Mouse (Mus musculus) bone marrow, adult 2 months (tissue): ENCODE results near the gene Apoc2. TPM values are rescaled to one million over a fixed set of nuclear protein-coding genes. Genes with fewer than 3 reads are reported as not detected.

Experiments used
- H3K27ac ChIP-seq: fragments of 200-500 bp; 2 replicates; pipeline ENCODE4 v1.5.1; 2012; ENCODE audit warnings: low read depth, mild to moderate bottlenecking, control low read depth, inconsistent platforms, low read length; ENCODE audit not compliant: control insufficient read depth, poor library complexity, insufficient read depth
- H3K4me1 ChIP-seq: fragments of 200-500 bp; 2 replicates; pipeline ENCODE4 v1.6.1; 2011; ENCODE audit warnings: low read length; ENCODE audit not compliant: control insufficient read depth, insufficient read depth
- H3K4me3 ChIP-seq: fragments of 200-500 bp; replicated peaks from 2 replicates; pipeline ENCODE3; 2011; ENCODE audit warnings: mild to moderate bottlenecking, low read depth, low read length, control low read depth; ENCODE audit not compliant: control insufficient read depth
- CTCF ChIP-seq: fragments of 200-500 bp; IDR thresholded peaks from 2 replicates; pipeline ENCODE4 v1.5.1; 2011; ENCODE audit warnings: low read length, control low read depth; ENCODE audit not compliant: control insufficient read depth, insufficient read depth
- POLR2A ChIP-seq: fragments of 200-500 bp; IDR thresholded peaks from 2 replicates; pipeline ENCODE4 v1.6.1; 2011; ENCODE audit warnings: low read depth, mild to moderate bottlenecking, control low read depth, low read length, borderline replicate concordance; ENCODE audit not compliant: control insufficient read depth
- WGBS: fragments of 180-500 bp; shearing (Covaris S2); methylation state at CpG from one replicate; pipeline ENCODE4 v1.1.7; 2018; 5-methylcytosine and 5-hydroxymethylcytosine counted together
- polyA plus RNA-seq: library from polyadenylated mRNA; stranded (reverse); fragments of >200 nt; gene quantifications from 2 replicates; pipeline ENCODE4 v1.2.4, GENCODE M21; 2011; ENCODE audit warnings: low replicate concordance; ENCODE audit not compliant: missing spikeins, insufficient read depth, insufficient read length

The Apoc2 gene
- polyA plus RNA-seq, 1 experiment = 13.2 TPM

- Histone ChIP-seq H3K4me3 (peak within 1 kb of the TSS; percentile 82), H3K4me1 (no peaks in the 10 kb centered on the region; the same call in none of the 2 replicates), H3K27ac (peak within 1 kb of the TSS; percentile 87)
- WGBS = under 1% methylated on average over 58 of the region's 59 CpGs
- TF ChIP-seq CTCF = 0 out of 2 replicates have a peak, but pooled peaks have one; percentile 18
- TF ChIP-seq POLR2A = peak; percentile 79; the same call in 1 of the 2 replicates
Measured at GRCm38 (mm10) chr7:19715239-19716054, 37.7 kb upstream of the Apoc2 start, which contains the start of gene Tomm40. Gene Tomm40, minus strand, starts transcription at chr7:19715438.

- under 1% methylated on average over 39 of the region's 39 CpGs for WGBS
- peaks cover 1% of the 10 kb centered on the region for H3K4me1 ChIP-seq
- H3K27ac ChIP-seq = peak overlapping the region; percentile 21
- peak overlapping the region; percentile 82 for H3K4me3 ChIP-seq
- TF ChIP-seq POLR2A (no peak), CTCF (no peak)
Measured at GRCm38 (mm10) chr7:19714836-19715235, 37.1 kb upstream of the Apoc2 start.

DNA sequence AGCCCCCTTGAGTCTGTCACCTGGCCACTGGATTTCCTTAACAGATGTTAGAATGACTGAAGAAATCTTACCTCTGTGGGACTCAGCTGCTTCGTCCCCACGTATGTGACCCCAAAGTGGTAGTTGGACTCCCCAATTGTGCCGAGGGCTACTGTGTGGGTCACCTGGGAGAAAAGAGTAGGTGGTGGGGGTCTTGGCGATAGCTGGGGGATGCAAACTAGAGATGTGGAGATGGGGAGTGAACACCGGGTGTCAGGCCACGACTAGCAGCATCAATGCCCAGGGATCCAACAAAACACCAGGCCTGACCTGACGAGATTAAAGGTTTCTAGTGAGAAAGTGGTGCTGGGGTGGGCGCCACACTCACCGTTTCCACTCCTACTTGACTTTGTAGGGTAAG lies 35.9 kb upstream of the Apoc2 start:
- Histone ChIP-seq H3K27ac (no peak overlapping the region), H3K4me3 (no peak overlapping the region), H3K4me1 (peaks cover 6% of the 10 kb centered on the region)
- no peak for TF ChIP-seq CTCF
- TF ChIP-seq POLR2A = no peak
- WGBS = 80% methylated on average over 9 of the region's 9 CpGs

DNA sequence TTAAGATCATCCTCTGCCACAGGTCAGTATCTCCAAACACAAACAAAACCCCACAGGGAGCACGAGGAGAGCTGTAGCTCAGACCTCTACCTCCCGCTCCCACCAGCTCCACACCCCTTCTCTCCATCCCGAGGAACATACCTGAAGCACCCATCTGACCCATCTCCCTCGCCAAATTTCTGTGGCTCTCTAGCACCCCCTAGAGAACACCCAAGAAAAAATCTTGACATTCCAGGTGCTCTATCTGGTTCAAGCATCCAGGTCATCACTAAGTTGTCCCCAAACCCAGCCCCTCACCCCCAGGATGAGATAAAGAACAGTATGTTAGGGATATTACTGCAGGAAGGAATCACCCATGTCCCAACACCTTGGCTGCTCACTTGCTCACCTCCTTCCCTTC lies 35.5 kb upstream of the Apoc2 start:
- TF ChIP-seq CTCF (peak; percentile 49), POLR2A (no peak)
- 39% methylated on average over 4 of the region's 4 CpGs for WGBS
- H3K4me1 ChIP-seq = peaks cover 6% of the 10 kb centered on the region
- no peak overlapping the region for H3K4me3 ChIP-seq
- no peak overlapping the region for H3K27ac ChIP-seq

DNA sequence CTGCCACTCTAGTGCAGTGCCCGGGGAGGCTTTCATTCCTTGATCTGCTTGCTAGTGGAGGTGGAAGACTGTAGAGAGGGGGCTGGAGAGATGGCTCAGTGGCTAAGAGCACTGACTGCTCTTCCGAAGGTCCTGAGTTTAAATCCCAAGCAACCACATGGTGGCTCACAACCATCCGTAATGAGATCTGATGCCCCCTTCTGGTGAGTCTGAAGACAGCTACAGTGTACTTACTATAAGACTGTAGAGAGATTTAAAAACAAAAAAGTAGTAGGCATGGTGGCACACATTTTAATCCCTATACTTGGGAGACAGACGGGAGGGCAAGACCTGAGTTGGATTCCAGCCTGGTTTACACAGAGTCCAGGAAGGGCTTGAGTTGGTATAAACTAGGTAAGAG lies 34.7 kb upstream of the Apoc2 start:
- Histone ChIP-seq H3K4me1 (peaks cover 6% of the 10 kb centered on the region), H3K27ac (no peak overlapping the region), H3K4me3 (no peak overlapping the region)
- TF ChIP-seq CTCF = no peak
- no peak for TF ChIP-seq POLR2A
- 64% methylated on average over 4 of the region's 4 CpGs for WGBS

DNA sequence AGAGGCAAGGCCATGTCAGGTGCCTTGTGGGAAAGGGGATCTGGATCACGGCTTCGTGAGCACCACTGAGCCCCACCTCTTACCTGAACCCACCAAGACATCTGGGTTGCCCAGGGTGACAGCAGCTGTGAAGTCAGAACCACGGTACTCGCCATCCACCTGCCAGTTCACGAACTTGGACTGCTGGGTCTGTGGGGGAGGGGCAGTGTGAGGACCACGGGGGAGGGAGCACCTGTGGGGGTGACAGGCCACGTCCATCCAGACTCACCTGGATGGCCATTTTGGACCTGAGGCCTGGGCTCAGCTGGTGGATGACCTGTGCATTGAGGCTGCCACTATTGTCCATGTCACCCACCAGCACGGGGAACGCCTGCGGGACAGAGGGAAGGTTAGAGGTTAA lies 32.9 kb upstream of the Apoc2 start:
- no peak overlapping the region for H3K27ac ChIP-seq
- peaks cover 6% of the 10 kb centered on the region for H3K4me1 ChIP-seq
- no peak overlapping the region for H3K4me3 ChIP-seq
- TF ChIP-seq POLR2A (no peak; the same call in 1 of the 2 replicates), CTCF (no peak)
- WGBS = 88% methylated on average over 10 of the region's 10 CpGs

GRCm38 (mm10) chr7:19705271-19705670 lies 27.5 kb upstream of the Apoc2 start:
- H3K27ac ChIP-seq = no peak overlapping the region
- H3K4me3 ChIP-seq = no peak overlapping the region
- TF ChIP-seq POLR2A = no peak
- TF ChIP-seq CTCF = no peak
- H3K4me1 ChIP-seq = peaks cover 9% of the 10 kb centered on the region
- WGBS = 89% methylated on average over 7 of the region's 7 CpGs

GRCm38 (mm10) chr7:19704475-19704874 lies 26.7 kb upstream of the Apoc2 start:
- Histone ChIP-seq H3K27ac (no peak overlapping the region), H3K4me1 (peaks cover 8% of the 10 kb centered on the region), H3K4me3 (no peak overlapping the region)
- WGBS = 88% methylated on average over 4 of the region's 4 CpGs
- no peak for TF ChIP-seq CTCF
- no peak for TF ChIP-seq POLR2A
